Mouse (Mus musculus) embryonic facial prominence, embryonic 14.5 days (tissue): Measurements from ENCODE around the gene Capns1. TPM values are rescaled to one million over a fixed set of nuclear protein-coding genes. Genes with fewer than 3 reads are reported as not detected.
"Not testable (repeated sequence)": the region's sequence is repeated elsewhere in the genome, so short reads cannot be mapped to it uniquely, and the experiment has no call there.

Source experiments
- ATAC-seq: fragments of 200-750 bp; cut with Nextera tagmentation; 2 replicates; pipeline ENCODE4 v1.8.0; 2017; ENCODE audit warnings: low read depth, moderate number of reproducible peaks, moderate TSS enrichment
- DNase-seq: peaks from one replicate; pipeline ENCODE4 v3.0.0-alpha.2; 2015; ENCODE audit warnings: low spot score
- H3K27ac ChIP-seq: fragments of 300-500 bp; sonication (generic); replicated peaks from 2 replicates; pipeline ENCODE4 v1.5.1; 2014; ENCODE audit warnings: low read depth, mild to moderate bottlenecking, low read length, moderate library complexity
- H3K27me3 ChIP-seq: fragments of 300-500 bp; sonication (generic); replicated peaks from 2 replicates; pipeline ENCODE4 v1.6.1; 2014; ENCODE audit warnings: low read length; ENCODE audit not compliant: control insufficient read depth, insufficient read depth
- H3K36me3 ChIP-seq: fragments of 300-500 bp; sonication (generic); 2 replicates; pipeline ENCODE4 v1.6.1; 2014; ENCODE audit warnings: low read length, mixed read lengths; ENCODE audit not compliant: control insufficient read depth, insufficient read depth
- H3K4me1 ChIP-seq: fragments of 300-500 bp; sonication (generic); 2 replicates; pipeline ENCODE4 v1.6.1; 2014; ENCODE audit warnings: antibody characterized with exemption, low read length; ENCODE audit not compliant: control insufficient read depth, insufficient read depth
- H3K4me2 ChIP-seq: fragments of 300-500 bp; sonication (generic); 2 replicates; pipeline ENCODE4 v1.6.1; 2014; ENCODE audit warnings: low read depth, mild to moderate bottlenecking, low read length, moderate library complexity, mixed read lengths
- H3K4me3 ChIP-seq: fragments of 300-500 bp; sonication (generic); 2 replicates; pipeline ENCODE4 v1.5.1; 2014; ENCODE audit warnings: low read depth, mild to moderate bottlenecking, low read length
- H3K9ac ChIP-seq: fragments of 300-500 bp; sonication (generic); 2 replicates; pipeline ENCODE4 v1.6.1; 2014; ENCODE audit warnings: low read depth, mild to moderate bottlenecking, low read length, moderate library complexity, mixed read lengths
- H3K9me3 ChIP-seq: fragments of 300-500 bp; sonication (generic); 2 replicates; pipeline ENCODE4 v1.6.1; 2016; ENCODE audit warnings: low read length; ENCODE audit not compliant: control insufficient read depth
- WGBS: fragments of 180-500 bp; shearing (Covaris S2); extraction: QIAGEN DNeasy Blood & Tissue Kit; methylation state at CpG from one replicate; pipeline ENCODE4 v1.1.7; 2014; 5-methylcytosine and 5-hydroxymethylcytosine counted together
- polyA plus RNA-seq: library from polyadenylated mRNA; unstranded; fragments of >200 nt; fragmentation: Nextera tagmentation; extraction: Ambion mirVana; gene quantifications from 2 replicates; pipeline ENCODE4 v1.2.1, GENCODE M21; 2014

Capns1 gene
- 96.4 and 107 TPM in 2 replicates for polyA plus RNA-seq

- 3% methylated on average over 8 of the region's 8 CpGs for WGBS
- H3K36me3 ChIP-seq, result no peaks in the 10 kb centered on the region
- peaks cover 2% of the 10 kb centered on the region for H3K4me1 ChIP-seq
- H3K9me3 ChIP-seq, result no peaks in the 10 kb centered on the region
- peak; percentile 93 for DNase-seq
- H3K4me2 ChIP-seq, result peak within 1 kb of the TSS; percentile 44
- 0 out of 2 replicates have a peak within 1 kb of the TSS, but pooled peaks have one; percentile 31 for H3K9ac ChIP-seq
- peak within 1 kb of the TSS; percentile 33; the same call in 1 of the 2 replicates for H3K27ac ChIP-seq
- H3K27me3 ChIP-seq, result no peaks in the 10 kb centered on the region
- 0 out of 2 replicates have a peak within 1 kb of the TSS, but pooled peaks have one; percentile 17 for H3K4me3 ChIP-seq
- 0 out of 2 replicates have a peak, but pooled peaks have one; percentile 27 for ATAC-seq
These were observed at the start of gene Capns1 for GRCm38 (mm10) chr7:30198481-30198971. TSS of gene Capns1 (minus strand) at chr7:30198811.

- 81% methylated on average over 3 of the region's 3 CpGs for WGBS
- not testable (repeated sequence) for H3K27ac ChIP-seq, H3K4me2 ChIP-seq, H3K4me1 ChIP-seq, H3K9me3 ChIP-seq, H3K27me3 ChIP-seq, H3K4me3 ChIP-seq, DNase-seq, ATAC-seq, H3K9ac ChIP-seq
- peaks cover 15% of the 10 kb centered on the region; the same call in 1 of the 2 replicates for H3K36me3 ChIP-seq
These were observed 38.8 kb upstream of the Capns1 start for GRCm38 (mm10) chr7:30237374-30237773.

- H3K4me3 ChIP-seq, result no peak within 1 kb of the TSS
- WGBS, result 81% methylated on average over 4 of the region's 4 CpGs
These were observed 37.0 kb upstream of the Capns1 start, which contains the start of gene Ovol3 for GRCm38 (mm10) chr7:30235625-30236024. TSS of gene Ovol3 (minus strand) at chr7:30235725.

GRCm38 (mm10) chr7:30235091-30235490, 36.5 kb upstream of the Capns1 start:
- no peak overlapping the region for H3K27ac ChIP-seq
- WGBS, result 94% methylated on average over 8 of the region's 8 CpGs
- ATAC-seq (no peak), DNase-seq (no peak)
- no peak overlapping the region for H3K9ac ChIP-seq
- no peaks in the 10 kb centered on the region for H3K9me3 ChIP-seq
- no peaks in the 10 kb centered on the region for H3K27me3 ChIP-seq
- H3K4me3 ChIP-seq, result no peak overlapping the region
- H3K4me2 ChIP-seq, result no peak overlapping the region
- H3K36me3 ChIP-seq, result peaks cover 15% of the 10 kb centered on the region; the same call in 1 of the 2 replicates
- peaks cover 6% of the 10 kb centered on the region for H3K4me1 ChIP-seq

More at GRCm38 (mm10) chr7:30235625-30236024, 37.0 kb upstream of the Capns1 start, which contains the start of gene Ovol3:
- ATAC-seq (no peak), DNase-seq (no peak)
- no peak within 1 kb of the TSS for H3K4me2 ChIP-seq
- H3K9me3 ChIP-seq, result no peaks in the 10 kb centered on the region
- peaks cover 6% of the 10 kb centered on the region for H3K4me1 ChIP-seq
- no peak within 1 kb of the TSS for H3K27ac ChIP-seq
- no peaks in the 10 kb centered on the region for H3K27me3 ChIP-seq
- no peak within 1 kb of the TSS for H3K9ac ChIP-seq
- H3K36me3 ChIP-seq, result peaks cover 15% of the 10 kb centered on the region; the same call in 1 of the 2 replicates

- DNase-seq (no peak), ATAC-seq (no peak)
- Histone ChIP-seq H3K4me3 (no peak overlapping the region), H3K4me2 (no peak overlapping the region), H3K36me3 (peaks cover 20% of the 10 kb centered on the region; the same call in 1 of the 2 replicates), H3K4me1 (peaks cover 6% of the 10 kb centered on the region), H3K9me3 (no peaks in the 10 kb centered on the region), H3K27ac (no peak overlapping the region), H3K27me3 (no peaks in the 10 kb centered on the region), H3K9ac (no peak overlapping the region)
- 92% methylated on average over 15 of the region's 15 CpGs for WGBS
These were observed 35.8 kb upstream of the Capns1 start for GRCm38 (mm10) chr7:30234276-30234858.

- DNase-seq (no peak), ATAC-seq (no peak)
- Histone ChIP-seq H3K4me1 (peaks cover 6% of the 10 kb centered on the region), H3K27ac (no peak overlapping the region), H3K4me2 (peak overlapping the region; percentile 74), H3K27me3 (no peaks in the 10 kb centered on the region), H3K4me3 (peak overlapping the region; percentile 72; the same call in 1 of the 2 replicates), H3K36me3 (peaks cover 28% of the 10 kb centered on the region; the same call in 1 of the 2 replicates), H3K9ac (peak overlapping the region; percentile 37; the same call in 1 of the 2 replicates), H3K9me3 (no peaks in the 10 kb centered on the region)
- 86% methylated on average over 20 of the region's 20 CpGs for WGBS
These were observed 34.8 kb upstream of the Capns1 start for GRCm38 (mm10) chr7:30233387-30233786.

- peak overlapping the region; percentile 83 for H3K9ac ChIP-seq
- H3K4me3 ChIP-seq, result peak overlapping the region; percentile 72
- WGBS, result under 1% methylated on average over 24 of the region's 24 CpGs
- H3K27me3 ChIP-seq, result no peaks in the 10 kb centered on the region
- H3K4me2 ChIP-seq, result peak overlapping the region; percentile 74
- DNase-seq (peak; percentile 70), ATAC-seq (peak; percentile 7; the same call in 1 of the 2 replicates)
- H3K27ac ChIP-seq, result peak overlapping the region; percentile 92; the same call in 1 of the 2 replicates
- H3K36me3 ChIP-seq, result peaks cover 35% of the 10 kb centered on the region; the same call in 1 of the 2 replicates
- H3K9me3 ChIP-seq, result no peaks in the 10 kb centered on the region
- peaks cover 6% of the 10 kb centered on the region for H3K4me1 ChIP-seq
These were observed 34.1 kb upstream of the Capns1 start for GRCm38 (mm10) chr7:30232631-30233148.

- DNase-seq, result peak; percentile 100
- Histone ChIP-seq H3K4me1 (peaks cover 6% of the 10 kb centered on the region), H3K9ac (peak within 1 kb of the TSS; percentile 83), H3K27ac (peak within 1 kb of the TSS; percentile 92), H3K27me3 (no peaks in the 10 kb centered on the region), H3K9me3 (no peaks in the 10 kb centered on the region), H3K4me2 (peak within 1 kb of the TSS; percentile 78), H3K36me3 (peaks cover 43% of the 10 kb centered on the region), H3K4me3 (peak within 1 kb of the TSS; percentile 72)
- under 1% methylated on average over 56 of the region's 67 CpGs for WGBS
- peak; percentile 97 for ATAC-seq
These were observed 33.3 kb upstream of the Capns1 start, which contains the start of the genes Polr2i and Tbcb for GRCm38 (mm10) chr7:30231669-30232454. TSS of gene Polr2i (plus strand) at chr7:30231948. TSS of gene Tbcb (minus strand) at chr7:30232272.
